ENCODE assay signal across 8 mouse cellular contexts in genomic region chr6:63257406-63257845, GRCm38 (mm10). TPM values are rescaled to one million over a fixed set of nuclear protein-coding genes. Genes with fewer than 3 reads are reported as not detected.
DNase-seq lines count a peak whose midpoint lies in the region; ATAC-seq and TF ChIP-seq lines count a peak whose summit lies in the region.

No protein-coding gene starts in this region.

- H3K36me3 ChIP-seq in kidney, embryonic 16.5 days (ENCODE audit: insufficient read depth, low read length) = no peaks in the 10 kb centered on the region
- H3K36me3 ChIP-seq in liver, embryonic 14.5 days (replicated peaks; ENCODE audit: control insufficient read depth, insufficient read depth, low read depth) = no peaks in the 10 kb centered on the region

- TF ChIP-seq EP300 in liver, embryonic 14.5 days (IDR thresholded peaks at IDR 0.05; ENCODE audit: low read depth) = no peak

- no peak overlapping the region for H3K27ac ChIP-seq in kidney, embryonic 16.5 days (ENCODE audit: low read length)
- no peak overlapping the region for H3K27ac ChIP-seq in liver, embryonic 14.5 days

- H3K4me1 ChIP-seq in kidney, embryonic 16.5 days (ENCODE audit: insufficient read depth, low read length) = peaks cover 8% of the 10 kb centered on the region; the same call in 1 of the 2 replicates
- H3K4me1 ChIP-seq in liver, embryonic 14.5 days (replicated peaks; ENCODE audit: control insufficient read depth in 2 of 2, insufficient read depth in 2 of 2, low read length in 1 of 2) = no peaks in the 10 kb centered on the region

- under 1% methylated on average over 40 of the region's 42 CpGs for WGBS in kidney, embryonic 16.5 days
- WGBS in liver, embryonic 14.5 days (ENCODE audit: insufficient replicate concordance) = under 1% methylated on average over 37 of the region's 42 CpGs

- H3K4me2 ChIP-seq in kidney, embryonic 16.5 days (replicated peaks; ENCODE audit: low read depth, low read length) = peak overlapping the region; percentile 100
- peak overlapping the region; percentile 28; the same call in 1 of the 2 replicates for H3K4me2 ChIP-seq in liver, embryonic 14.5 days (ENCODE audit: low read depth)

- peaks cover 3% of the 10 kb centered on the region; the same call in 1 of the 2 replicates for H3K9me3 ChIP-seq in kidney, embryonic 16.5 days (ENCODE audit: low read length)
- no peaks in the 10 kb centered on the region for H3K9me3 ChIP-seq in liver, embryonic 14.5 days (ENCODE audit: control insufficient read depth, low read length)

- no peak for DNase-seq in kidney, adult 18-20 months
- peak; percentile 78 to 85 for DNase-seq in cerebellum, postnatal 14 days
- peak; percentile 49 to 73 for DNase-seq in frontal cortex, postnatal 10 days (ENCODE audit: low spot score in 2 of 2)
- DNase-seq in kidney, postnatal 4 days = peak; percentile 54 to 65
- DNase-seq in liver, embryonic 14.5 days (ENCODE audit: low read depth in 3 of 3, low spot score in 3 of 3) = no peak
- peak; percentile 81 for DNase-seq in retina, postnatal 1 day
- DNase-seq in T-cell, adult 2 months (ENCODE audit: low spot score) = no peak

- H3K4me3 ChIP-seq in kidney, embryonic 16.5 days (ENCODE audit: low read length) = peak overlapping the region; percentile 66
- no peak overlapping the region; a peak in 1 of 4 replicates for H3K4me3 ChIP-seq in liver, embryonic 14.5 days (ENCODE audit: insufficient read depth in 1 of 2, low read depth in 2 of 2, low read length in 2 of 2)

- peak overlapping the region; percentile 58 for H3K9ac ChIP-seq in kidney, embryonic 16.5 days (replicated peaks; ENCODE audit: low read length)
- H3K9ac ChIP-seq in liver, embryonic 14.5 days (replicated peaks) = no peak overlapping the region

- no peak for TF ChIP-seq CTCF in liver, embryonic 14.5 days (IDR thresholded peaks at IDR 0.05; ENCODE audit: low read depth)

- peak; percentile 88 for ATAC-seq in kidney, embryonic 16.5 days (ENCODE audit: low FRiP score, low TSS enrichment)
- no peak for ATAC-seq in liver, embryonic 14.5 days (ENCODE audit: insufficient read depth)

- peaks cover 45% of the 10 kb centered on the region for H3K27me3 ChIP-seq in kidney, embryonic 16.5 days (ENCODE audit: insufficient read depth, low read length)
- peaks cover 37% of the 10 kb centered on the region for H3K27me3 ChIP-seq in liver, embryonic 14.5 days (ENCODE audit: control insufficient read depth, insufficient read depth, low read length)

RNA-seq across cellular contexts. Expression of gene Grid2, which starts 1.8 kb away (rescaled TPM):
- 0.15 and 0.48 TPM in 2 replicates for polyA plus RNA-seq in kidney, embryonic 16.5 days (2015; fragmentation: Nextera tagmentation; extraction: Ambion mirVana)
- not detected in 2 replicates for polyA plus RNA-seq in liver, embryonic 14.5 days (2012; rRNA removed)
- not detected in 2 replicates for polyA plus RNA-seq in liver, embryonic 14.5 days (2014; fragmentation: Nextera tagmentation; extraction: Ambion mirVana)

Comparison
In these comparisons a context has a peak if more than half of its experiments do, and no peak if none do; other contexts are left out.
1. DNase-seq: peak in cerebellum, postnatal 14 days (2 of 2), frontal cortex, postnatal 10 days (2 of 2), kidney, postnatal 4 days (2 of 2) and retina, postnatal 1 day (single experiment); none in kidney, adult 18-20 months (single experiment), liver, embryonic 14.5 days (0 of 3) and T-cell, adult 2 months (single experiment).